Mouse (Mus musculus) monocyte, adult 2 months (primary cell): ENCODE results near the gene Uqcrh.
A peak's percentile ranks its signal among the peaks of the same experiment; 100 is the strongest.

Experiments used
- DNase-seq, 2 experiments: peaks; one replicate each; pipeline ENCODE4 v3.0.0; 2022; ENCODE audit warnings: low spot score in 2 of 2, low read depth in 1 of 2

Uqcrh gene

GRCm38 (mm10) chr4:116074861-116075620, at the start of gene Uqcrh, which contains the start of gene Lrrc41:
Gene Uqcrh (minus strand): TSS chr4:116075071.
Gene Lrrc41 (plus strand): TSS chr4:116075269.
- DNase-seq = peak; percentile 85 to 93

GRCm38 (mm10) chr4:116123602-116124519, 49.0 kb upstream of the Uqcrh start, which contains the start of the genes Rad54l and Pomgnt1:
Gene Rad54l (minus strand): TSS chr4:116123690.
Gene Pomgnt1 (plus strand): TSS chr4:116123840.
- peak; percentile 37 to 51 for DNase-seq

- no peak for DNase-seq
Observed at GRCm38 (mm10) chr4:116122762-116123161, 47.9 kb upstream of the Uqcrh start.

GRCm38 (mm10) chr4:116111486-116111885, 36.6 kb upstream of the Uqcrh start:
- DNase-seq = no peak

DNA sequence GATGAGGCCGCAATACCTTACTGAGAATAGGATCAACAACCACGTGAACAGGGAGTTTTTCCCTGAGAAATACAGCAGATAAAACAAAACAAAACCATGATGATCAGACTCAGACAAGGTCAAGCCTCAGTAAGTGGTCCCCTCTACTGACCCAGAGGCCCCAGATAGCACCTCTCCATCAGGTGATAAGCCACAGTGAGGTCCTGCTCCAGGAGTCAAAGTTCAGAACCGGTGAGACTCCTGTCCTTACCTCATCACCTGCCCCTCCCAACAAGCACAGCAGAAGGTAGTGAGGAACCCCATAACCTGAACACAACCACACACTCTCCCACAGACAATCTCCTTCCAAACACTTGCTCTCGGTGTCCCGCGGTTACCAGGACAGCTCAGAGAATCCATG, 35.8 kb upstream of the Uqcrh start:
- DNase-seq = no peak

- no peak for DNase-seq
Observed at GRCm38 (mm10) chr4:116105278-116105677, 30.4 kb upstream of the Uqcrh start.

DNA sequence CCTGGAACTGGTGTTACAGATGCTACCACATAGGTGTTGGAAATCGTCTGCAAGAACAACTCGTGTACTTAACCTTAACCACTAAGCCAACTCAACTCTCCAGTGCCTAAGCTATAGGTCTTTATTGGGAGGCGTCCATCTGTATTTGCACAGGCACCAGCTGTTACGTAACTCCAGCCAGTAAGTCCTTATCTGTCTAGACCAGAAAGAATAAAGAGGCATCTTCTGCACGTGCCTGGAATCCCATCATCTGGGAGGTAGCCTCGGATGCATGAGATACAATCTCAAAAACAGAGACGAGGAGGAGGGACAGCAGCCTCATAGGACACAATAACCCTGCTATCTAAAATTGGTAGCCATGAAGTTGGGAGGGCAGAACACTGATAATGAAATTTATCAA, 26.1 kb upstream of the Uqcrh start:
- DNase-seq = no peak

- DNase-seq = no peak
Observed at GRCm38 (mm10) chr4:116097211-116097610, 22.3 kb upstream of the Uqcrh start.

GRCm38 (mm10) chr4:116096291-116096690, 21.4 kb upstream of the Uqcrh start:
- no peak for DNase-seq

DNA sequence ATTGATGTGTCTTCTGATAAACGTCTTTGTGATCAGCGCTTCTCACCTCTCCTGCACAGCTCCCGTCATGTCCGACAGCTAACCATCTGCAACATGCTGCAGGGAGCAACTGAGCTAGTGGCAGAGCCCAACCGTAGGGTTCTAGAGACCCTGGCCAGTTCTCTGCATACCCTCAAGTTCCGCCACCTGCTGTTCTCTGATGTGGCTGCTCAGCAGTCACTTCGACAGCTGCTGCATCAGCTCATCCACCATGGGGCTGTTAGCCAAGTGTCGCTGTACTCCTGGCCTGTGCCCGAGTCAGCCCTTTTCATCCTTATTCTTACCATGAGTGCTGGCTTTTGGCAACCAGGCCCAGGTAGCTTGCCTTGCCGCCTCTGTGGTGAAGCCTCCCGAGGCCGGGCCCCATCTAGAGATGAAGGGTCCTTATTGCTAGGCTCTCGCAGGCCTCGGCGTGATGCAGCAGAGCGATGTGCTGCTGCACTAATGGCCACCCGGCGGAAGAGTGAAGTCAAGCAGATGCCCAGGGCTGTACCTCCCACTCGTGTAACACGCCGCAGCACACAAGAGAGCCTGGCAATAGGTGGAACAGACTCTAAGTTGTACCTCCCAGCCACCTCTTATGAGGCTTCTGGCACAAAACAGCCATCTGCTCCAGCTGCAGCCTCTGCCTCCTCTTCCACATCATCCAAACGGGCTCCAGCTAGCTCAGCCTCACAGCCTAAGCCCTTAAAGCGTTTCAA, 13.8 kb upstream of the Uqcrh start:
- no peak for DNase-seq

GRCm38 (mm10) chr4:116077240-116078095, 2.6 kb upstream of the Uqcrh start:
- DNase-seq = no peak

GRCm38 (mm10) chr4:116076369-116077231, 1.7 kb upstream of the Uqcrh start:
- peak in 1 of 2 experiments; percentile 16 for DNase-seq

DNA sequence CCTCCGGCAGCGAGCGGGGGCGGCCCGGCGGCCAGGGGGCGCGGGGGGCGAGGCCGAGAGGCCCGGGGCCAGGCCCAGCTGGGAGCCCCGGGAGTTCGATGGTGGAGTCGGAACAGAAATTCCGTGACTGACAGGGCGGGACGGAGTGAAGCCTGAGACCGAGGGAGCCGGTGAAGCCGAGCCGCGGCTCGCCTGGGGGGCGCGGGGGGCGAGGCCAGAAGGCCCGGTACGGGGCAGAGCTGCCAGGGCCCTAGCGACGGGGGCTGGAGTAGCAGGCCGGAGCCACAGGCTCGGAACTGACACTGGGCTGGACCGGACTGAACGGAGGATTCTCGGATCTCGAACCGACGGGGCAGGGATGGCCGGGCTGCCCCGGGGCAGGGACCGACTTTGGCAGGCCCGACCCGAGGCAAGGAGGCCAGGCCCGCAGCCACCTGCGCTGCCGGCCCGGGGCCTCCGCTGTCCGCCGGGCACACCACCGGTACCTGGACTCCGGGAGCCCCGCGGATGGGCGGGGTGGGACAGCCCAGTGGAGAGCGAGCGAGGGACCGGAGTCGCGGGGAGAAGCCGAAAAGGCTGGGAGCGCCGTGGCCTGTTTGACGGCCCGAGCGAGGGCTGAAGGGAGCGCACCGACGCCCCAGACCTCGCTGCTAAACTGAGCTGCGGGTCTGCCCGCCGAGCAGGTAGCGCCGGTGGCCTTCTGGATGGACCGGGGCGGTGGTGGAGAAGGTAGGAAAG, 929 bp upstream of the Uqcrh start:
- peak in 1 of 2 experiments; percentile 59 for DNase-seq

DNA sequence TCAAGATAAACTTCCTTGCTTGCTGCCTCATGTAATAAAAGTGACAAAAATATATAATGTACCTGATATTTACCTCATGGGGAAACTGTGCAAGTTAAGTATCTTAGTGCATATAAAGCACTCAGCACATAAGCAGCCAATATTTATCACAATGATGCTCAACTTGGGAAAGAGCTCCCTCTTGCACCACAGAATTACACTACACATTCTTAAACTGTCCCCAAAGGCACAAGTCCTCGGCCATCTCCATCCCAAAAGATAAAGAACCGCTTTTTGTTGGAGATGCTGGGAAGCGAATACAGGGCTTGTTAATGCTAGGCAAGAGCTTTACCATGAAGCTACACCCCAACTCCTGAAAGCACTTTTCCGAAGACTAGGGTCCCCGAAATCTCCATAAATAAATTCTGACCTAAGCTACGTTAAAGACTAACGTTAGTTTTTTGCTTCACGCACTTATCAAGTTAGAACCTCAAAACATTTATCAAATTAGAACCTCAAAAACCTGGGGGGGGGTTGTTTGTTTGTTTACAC, 661 bp downstream of the Uqcrh start:
- no peak for DNase-seq

DNA sequence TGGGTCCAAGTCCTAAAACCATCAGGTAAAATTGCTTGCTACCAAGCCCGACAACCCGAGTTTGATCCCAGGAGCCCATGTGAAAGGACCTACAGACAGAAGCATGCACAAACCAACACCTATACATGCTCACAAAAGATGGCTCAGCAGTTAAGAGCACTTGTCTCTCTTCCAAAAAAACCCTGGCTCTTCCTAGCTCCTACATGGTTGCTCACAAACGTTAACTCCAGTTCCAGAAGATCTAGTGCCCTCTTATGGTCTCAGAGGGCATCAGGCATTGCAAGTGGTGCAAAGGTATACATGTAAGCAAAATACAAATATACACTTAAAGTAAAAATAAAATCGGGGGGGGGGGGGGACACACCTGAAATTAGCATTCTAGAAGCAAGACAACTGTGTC, 1.7 kb downstream of the Uqcrh start:
- no peak for DNase-seq

DNA sequence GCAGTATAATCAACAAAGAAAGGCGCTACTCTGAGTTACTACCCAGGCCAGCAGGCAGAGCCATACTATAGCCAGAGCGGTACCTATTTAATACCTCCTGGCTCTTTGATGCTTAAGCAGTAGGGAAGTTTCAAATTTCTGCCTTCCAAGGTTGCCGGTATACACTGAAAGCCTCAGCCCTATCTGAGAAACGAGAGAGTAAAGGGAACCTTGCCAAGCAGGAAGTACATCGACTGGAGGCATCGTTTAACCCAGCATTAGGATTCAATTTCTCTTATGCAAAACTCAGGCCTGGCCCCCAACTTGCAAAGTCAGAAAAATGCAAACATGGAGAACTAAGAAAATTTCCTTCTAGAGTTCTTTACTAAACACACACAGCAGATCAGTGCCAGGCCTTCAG, 4.8 kb downstream of the Uqcrh start:
- no peak for DNase-seq

DNA sequence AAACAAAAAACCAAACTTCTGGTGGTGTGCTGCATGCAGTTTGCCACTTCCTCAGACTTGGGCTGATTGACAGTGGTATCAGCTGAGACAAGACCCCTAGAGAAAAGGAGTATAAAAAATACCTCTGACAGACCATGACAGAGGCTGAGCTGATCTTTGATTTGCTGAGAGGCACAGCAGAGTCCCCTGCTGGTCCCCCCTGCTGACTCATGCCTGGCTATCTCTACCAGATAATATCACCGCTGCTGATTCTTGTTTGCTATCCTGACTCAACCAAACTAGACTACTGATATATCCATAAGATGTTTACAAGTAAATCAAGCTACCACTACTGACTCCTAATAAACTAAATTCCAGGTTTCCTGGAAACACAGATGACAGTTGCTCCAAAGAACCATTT, 11.0 kb downstream of the Uqcrh start:
- no peak for DNase-seq

DNA sequence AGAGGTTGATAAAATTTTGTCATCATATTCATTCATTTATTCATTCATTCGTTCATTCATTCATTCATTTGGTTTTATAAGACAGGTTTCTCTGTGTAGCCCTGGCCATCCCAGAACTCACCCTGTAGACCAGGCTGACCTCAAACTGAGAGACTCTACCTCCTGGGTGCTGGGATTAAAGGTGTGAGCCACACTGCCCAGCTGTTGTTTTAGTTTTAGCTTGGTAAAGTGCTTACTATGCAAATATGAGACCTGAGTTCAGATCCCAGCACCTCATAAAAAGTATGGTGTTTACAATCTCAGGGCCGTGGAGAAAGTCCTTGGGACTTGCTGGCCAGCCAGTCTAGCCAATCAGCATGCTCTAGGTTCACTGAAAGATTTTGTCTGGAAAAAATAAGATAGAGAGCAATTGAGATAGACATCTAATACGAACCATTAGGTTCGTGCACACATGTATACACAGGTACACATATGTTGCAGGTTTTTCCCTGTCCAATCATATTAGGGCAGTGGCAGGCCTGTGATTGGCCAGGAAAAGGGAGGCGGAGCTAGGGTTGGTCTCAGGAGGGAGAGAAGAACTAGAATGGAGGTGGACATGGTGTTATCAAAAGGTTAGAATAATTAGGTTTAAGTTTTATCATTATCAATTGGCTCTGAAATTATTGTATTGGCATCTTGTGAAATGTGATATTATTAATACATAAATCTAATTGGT, 15.7 kb downstream of the Uqcrh start:
- no peak for DNase-seq
